Mouse (Mus musculus): ENCODE measurements around the gene Camta1.

GRCm38 (mm10) chr4:151773651-151774050, 88.0 kb downstream of the Camta1 start:
- TF ChIP-seq CTCF (IDR thresholded peaks at IDR 0.05; ENCODE audit: low read depth, low read length) (no peak), POLR2A (IDR thresholded peaks at IDR 0.05; ENCODE audit: extremely low read depth, insufficient read depth, low read length) (no peak)

Measured in liver, adult 2 months (tissue).